Mouse (Mus musculus) spleen, adult 2 months (tissue): ENCODE results near the gene Apoe. TPM values are rescaled to one million over a fixed set of nuclear protein-coding genes. Genes with fewer than 3 reads are reported as not detected.

ENCODE experiments used
- DNase-seq, 2 experiments: peaks; one replicate each; pipeline versions ENCODE4 v3.0.0 to v3.0.0-alpha.2; 2012 to 2021; ENCODE audit warnings: low spot score in 2 of 2, low read depth in 1 of 2
- H3K27ac ChIP-seq: fragments of 200-500 bp; 2 replicates; pipeline ENCODE4 v1.5.1; 2012; ENCODE audit warnings: low read length, inconsistent platforms; ENCODE audit not compliant: insufficient read depth
- H3K27me3 ChIP-seq: fragments of 200-500 bp; 2 replicates; pipeline ENCODE4 v1.6.1; 2012; ENCODE audit warnings: mild to moderate bottlenecking, moderate library complexity, low read length, inconsistent platforms; ENCODE audit not compliant: control insufficient read depth, insufficient read depth
- H3K36me3 ChIP-seq: fragments of 200-500 bp; 2 replicates; pipeline ENCODE4 v1.6.1; 2012; ENCODE audit warnings: mild to moderate bottlenecking, low read length, inconsistent platforms; ENCODE audit not compliant: control insufficient read depth, insufficient read depth
- H3K4me1 ChIP-seq: fragments of 200-500 bp; 2 replicates; pipeline ENCODE4 v1.6.1; 2011; ENCODE audit warnings: inconsistent platforms; ENCODE audit not compliant: control insufficient read depth, insufficient read depth, insufficient read length
- H3K4me3 ChIP-seq: fragments of 200-500 bp; 2 replicates; pipeline ENCODE4 v1.5.1; 2011; ENCODE audit warnings: mild to moderate bottlenecking, inconsistent platforms; ENCODE audit not compliant: insufficient read depth, insufficient read length; ENCODE audit errors: extremely low read depth
- CTCF ChIP-seq: fragments of 200-500 bp; IDR thresholded peaks from 2 replicates; pipeline ENCODE4 v1.5.1; 2011; ENCODE audit warnings: mild to moderate bottlenecking, inconsistent platforms; ENCODE audit not compliant: insufficient read depth, insufficient read length, insufficient replicate concordance; ENCODE audit errors: extremely low read depth
- POLR2A ChIP-seq: fragments of 200-500 bp; IDR thresholded peaks from 2 replicates; pipeline ENCODE4 v1.6.1; 2011; ENCODE audit warnings: low read depth, low read length, inconsistent platforms
- WGBS: fragments of 180-500 bp; shearing (Covaris S2); methylation state at CpG from one replicate; pipeline ENCODE4 v1.1.7; 2018; 5-methylcytosine and 5-hydroxymethylcytosine counted together
- polyA plus RNA-seq: library from polyadenylated mRNA; depleted of rRNA; stranded (reverse); fragments of >200 nt; gene quantifications from 2 replicates; pipeline ENCODE4 v1.2.3, GENCODE M21; 2012

Gene Apoe
- polyA plus RNA-seq, 1 experiment, result 1,613 TPM

DNA sequence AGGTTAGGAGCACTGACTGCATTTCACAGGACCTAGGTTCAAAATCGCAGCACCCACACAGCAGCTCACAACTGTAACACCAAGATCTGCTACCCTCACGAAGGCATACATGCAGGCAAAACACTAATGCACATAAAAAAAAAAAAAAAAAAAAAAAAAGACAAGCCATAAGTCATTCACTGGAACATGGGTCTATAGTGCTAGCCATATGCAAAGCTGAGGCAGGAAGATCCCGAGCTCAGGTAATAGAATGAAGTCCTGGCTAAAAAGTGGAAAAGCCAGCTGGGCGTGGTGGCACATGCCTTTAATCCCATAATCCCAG, 800 bp upstream of the Apoe start:
- Histone ChIP-seq H3K27ac (peak overlapping the region; percentile 85), H3K27me3 (no peaks in the 10 kb centered on the region), H3K36me3 (peaks cover 11% of the 10 kb centered on the region), H3K4me1 (peaks cover 22% of the 10 kb centered on the region), H3K4me3 (no peak overlapping the region)
- 51% methylated on average over 4 of the region's 4 CpGs for WGBS
- no peak for DNase-seq
- TF ChIP-seq CTCF (no peak), POLR2A (no peak)

- Histone ChIP-seq H3K27me3 (no peaks in the 10 kb centered on the region), H3K27ac (peak overlapping the region; percentile 85), H3K4me1 (peaks cover 22% of the 10 kb centered on the region), H3K36me3 (peaks cover 11% of the 10 kb centered on the region), H3K4me3 (peak overlapping the region; percentile 49)
- peak in 1 of 2 experiments; percentile 23 for DNase-seq
- TF ChIP-seq POLR2A (no peak), CTCF (0 out of 2 replicates have a peak, but pooled peaks have one; percentile 27)
- 12% methylated on average over 28 of the region's 28 CpGs for WGBS
Observed at GRCm38 (mm10) chr7:19697949-19698906, 760 bp downstream of the Apoe start.

GRCm38 (mm10) chr7:19696336-19696873, 2.6 kb downstream of the Apoe start:
- no peak for TF ChIP-seq CTCF
- no peak for TF ChIP-seq POLR2A
- no peak overlapping the region for H3K27ac ChIP-seq
- H3K4me1 ChIP-seq, result peaks cover 21% of the 10 kb centered on the region
- peaks cover 10% of the 10 kb centered on the region for H3K36me3 ChIP-seq
- H3K27me3 ChIP-seq, result no peaks in the 10 kb centered on the region
- no peak overlapping the region for H3K4me3 ChIP-seq
- no peak for DNase-seq
- WGBS, result 96% methylated on average over 34 of the region's 34 CpGs

- no peak for TF ChIP-seq CTCF
- TF ChIP-seq POLR2A, result no peak
- Histone ChIP-seq H3K36me3 (peaks cover 10% of the 10 kb centered on the region), H3K4me1 (peaks cover 18% of the 10 kb centered on the region), H3K27me3 (no peaks in the 10 kb centered on the region), H3K4me3 (no peak overlapping the region), H3K27ac (no peak overlapping the region)
- no peak for DNase-seq
- 84% methylated on average over 6 of the region's 6 CpGs for WGBS
Observed at GRCm38 (mm10) chr7:19695881-19696280, 3.1 kb downstream of the Apoe start.

GRCm38 (mm10) chr7:19695213-19695594, 3.8 kb downstream of the Apoe start:
- no peak for DNase-seq
- no peak overlapping the region for H3K4me3 ChIP-seq
- H3K27ac ChIP-seq, result peak overlapping the region; percentile 18
- H3K36me3 ChIP-seq, result peaks cover 10% of the 10 kb centered on the region
- TF ChIP-seq CTCF (no peak), POLR2A (no peak)
- peaks cover 11% of the 10 kb centered on the region for H3K4me1 ChIP-seq
- H3K27me3 ChIP-seq, result no peaks in the 10 kb centered on the region
- WGBS, result 33% methylated on average over 8 of the region's 8 CpGs

DNA sequence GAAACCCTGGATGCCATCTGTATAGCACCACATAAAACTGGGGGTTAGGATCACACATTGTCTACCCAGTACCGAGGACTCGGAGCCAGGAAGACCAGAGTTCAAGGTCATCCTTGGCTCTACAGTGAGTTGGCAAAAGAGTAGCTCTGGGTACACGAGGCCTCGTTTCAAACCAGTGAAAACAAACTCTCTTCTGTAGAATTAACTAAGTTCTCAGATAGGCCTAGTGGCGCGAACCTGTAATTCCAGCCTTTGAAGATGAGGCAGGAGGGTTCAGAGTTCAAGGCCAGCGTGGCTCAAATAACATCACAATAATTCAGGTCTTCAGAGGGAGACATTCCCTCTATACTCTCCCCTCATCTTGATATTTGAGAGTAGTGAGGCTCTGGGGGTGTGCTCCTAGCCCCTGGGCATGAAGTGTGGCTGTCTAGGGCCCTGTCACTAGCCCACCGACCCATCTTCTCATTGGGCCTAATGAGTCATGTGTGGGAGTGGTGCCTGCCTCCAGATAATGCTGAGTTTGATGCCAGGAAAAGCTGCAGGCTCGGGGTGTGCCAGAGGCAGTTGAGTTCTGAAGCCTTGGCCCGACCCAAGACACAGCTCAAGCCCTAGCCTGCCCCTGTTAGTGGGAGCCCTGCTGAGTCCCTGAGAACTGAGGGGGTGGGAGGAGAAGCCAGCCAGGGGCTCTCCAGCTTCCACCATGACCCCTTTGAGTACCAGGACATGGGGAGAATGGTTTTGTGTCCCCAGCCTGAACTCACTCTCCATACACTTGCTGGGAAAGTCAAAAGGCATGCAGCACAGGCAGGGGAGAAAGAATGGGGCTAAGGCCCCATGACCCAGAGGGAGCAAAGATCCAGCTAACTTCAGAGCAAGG, 4.4 kb downstream of the Apoe start:
- DNase-seq, result no peak
- 82% methylated on average over 10 of the region's 10 CpGs for WGBS

More for the DNA sequence above, 4.4 kb downstream of the Apoe start:
- H3K4me3 ChIP-seq, result no peak overlapping the region
- peaks cover 8% of the 10 kb centered on the region for H3K4me1 ChIP-seq
- peak overlapping the region; percentile 18 for H3K27ac ChIP-seq
- TF ChIP-seq POLR2A (no peak), CTCF (no peak)
- peaks cover 10% of the 10 kb centered on the region for H3K36me3 ChIP-seq
- H3K27me3 ChIP-seq, result no peaks in the 10 kb centered on the region
